Mouse (Mus musculus) 416B (cell line): ENCODE results near the gene Pkn1.
A peak's percentile ranks its signal among the peaks of the same experiment; 100 is the strongest.

Experiments used
- DNase-seq: peaks from one replicate; pipeline ENCODE4 v3.0.0; 2011; ENCODE audit warnings: low read depth

The Pkn1 gene

DNA sequence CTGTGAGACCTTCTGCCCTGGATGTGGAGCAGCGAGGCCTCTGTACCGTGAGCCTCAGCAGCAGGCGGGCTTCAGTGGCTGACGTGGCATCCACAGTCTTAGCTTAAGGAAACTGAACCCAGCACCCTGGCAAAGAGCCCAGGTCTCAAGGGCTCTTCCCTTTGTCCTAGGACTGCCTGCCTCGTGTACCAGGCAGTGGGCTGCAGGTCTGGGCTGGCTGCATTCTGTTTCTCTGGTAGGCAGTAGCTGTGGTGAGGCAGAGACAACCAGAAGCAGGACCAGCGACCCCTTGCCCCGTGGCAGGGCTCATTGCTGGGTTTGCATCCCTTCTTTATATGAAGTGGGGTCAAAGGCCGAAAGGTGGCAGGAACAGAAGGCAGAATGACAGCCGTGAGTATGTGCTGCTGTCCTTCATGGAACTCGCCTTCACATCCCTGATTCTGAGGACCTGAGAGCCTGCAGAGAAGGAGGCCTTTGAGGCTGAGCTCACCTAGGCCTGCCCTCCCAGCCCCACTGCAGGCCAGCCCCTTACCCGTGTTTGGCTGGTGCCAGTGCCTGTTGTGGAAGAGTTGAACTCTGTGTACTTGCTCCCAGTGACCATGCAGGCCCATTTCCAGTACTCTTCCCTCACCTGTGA lies 24.6 kb upstream of the Pkn1 start:
- DNase-seq: peak; percentile 21

DNA sequence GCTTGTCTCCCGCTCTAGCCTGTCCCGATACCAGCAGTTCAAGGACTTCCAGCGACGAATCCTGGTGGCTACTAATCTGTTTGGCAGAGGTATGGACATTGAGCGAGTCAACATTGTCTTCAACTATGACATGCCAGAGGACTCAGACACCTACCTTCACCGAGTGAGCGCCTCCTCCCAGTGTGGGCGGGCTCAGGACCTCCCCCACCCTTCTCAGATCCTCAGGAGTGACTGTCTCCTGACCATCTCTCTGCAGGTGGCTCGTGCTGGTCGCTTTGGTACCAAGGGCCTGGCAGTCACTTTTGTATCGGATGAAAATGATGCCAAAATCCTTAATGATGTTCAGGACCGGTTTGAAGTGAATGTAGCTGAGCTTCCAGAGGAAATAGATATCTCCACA lies 23.7 kb upstream of the Pkn1 start:
- no peak for DNase-seq

DNA sequence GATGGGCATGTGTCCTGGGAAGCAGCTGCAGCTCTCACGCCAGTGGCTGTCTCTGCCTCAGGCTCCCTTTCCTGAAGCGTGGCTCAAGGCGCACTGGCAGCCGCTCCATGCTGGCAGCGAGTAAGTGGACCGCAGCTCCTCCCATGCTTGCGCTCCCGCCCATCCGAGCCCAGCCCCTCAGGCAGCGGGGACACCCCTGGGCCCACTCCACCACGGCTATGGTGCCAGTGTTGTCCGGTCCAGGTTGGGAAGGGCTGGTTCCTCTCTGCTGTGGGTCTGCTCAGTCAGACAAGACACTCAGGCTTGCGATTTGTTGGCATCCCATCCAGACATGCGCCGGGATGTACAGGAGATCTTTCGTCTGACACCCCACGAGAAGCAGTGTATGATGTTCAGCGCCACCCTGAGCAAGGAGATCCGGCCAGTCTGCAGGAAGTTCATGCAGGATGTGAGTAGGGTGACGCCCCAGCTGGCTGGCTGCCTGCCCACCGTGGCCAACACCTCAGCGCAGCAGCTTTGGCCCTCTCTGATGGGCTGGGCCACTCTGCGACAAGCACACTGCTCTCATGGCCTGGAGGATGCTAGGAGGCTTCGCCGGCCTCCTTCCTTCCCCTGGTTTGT lies 22.5 kb upstream of the Pkn1 start:
- peak; percentile 52 for DNase-seq

DNA sequence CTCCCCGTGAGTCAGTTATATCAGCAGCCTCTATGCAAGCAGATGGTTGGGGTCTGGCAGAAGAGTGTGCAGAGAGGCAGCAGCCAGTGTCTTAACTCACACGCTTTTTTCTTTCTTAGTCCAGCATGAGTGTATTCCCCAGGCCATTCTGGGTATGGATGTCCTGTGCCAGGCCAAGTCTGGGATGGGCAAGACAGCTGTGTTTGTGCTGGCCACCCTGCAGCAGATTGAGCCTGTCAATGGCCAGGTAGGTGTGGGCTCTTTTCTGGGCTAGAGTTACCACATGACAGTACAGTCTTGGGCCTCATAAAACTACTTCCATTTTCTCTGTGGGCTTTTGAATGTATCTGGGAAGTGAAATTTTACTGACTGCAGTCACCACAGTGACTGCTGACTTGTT lies 20.7 kb upstream of the Pkn1 start:
- no peak for DNase-seq

DNA sequence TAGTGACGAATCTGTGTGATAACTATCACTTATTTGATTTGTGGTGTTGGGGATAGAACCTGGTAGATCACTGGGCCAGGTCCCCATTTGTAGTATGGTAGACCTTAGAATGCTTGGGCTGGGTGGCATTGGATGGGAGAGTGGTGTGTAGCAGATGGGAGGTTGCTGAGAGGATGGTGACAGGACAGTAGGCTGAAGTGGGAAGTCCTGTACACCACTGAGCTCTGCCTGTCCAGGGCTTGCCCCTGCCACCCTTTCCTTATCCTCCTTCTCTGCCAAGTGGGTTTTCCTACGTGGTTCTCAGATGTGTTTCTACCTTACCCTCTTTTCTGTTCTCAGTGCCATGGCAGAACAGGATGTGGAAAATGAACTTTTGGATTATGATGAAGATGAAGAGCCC lies 20.1 kb upstream of the Pkn1 start:
- DNase-seq: no peak

DNA sequence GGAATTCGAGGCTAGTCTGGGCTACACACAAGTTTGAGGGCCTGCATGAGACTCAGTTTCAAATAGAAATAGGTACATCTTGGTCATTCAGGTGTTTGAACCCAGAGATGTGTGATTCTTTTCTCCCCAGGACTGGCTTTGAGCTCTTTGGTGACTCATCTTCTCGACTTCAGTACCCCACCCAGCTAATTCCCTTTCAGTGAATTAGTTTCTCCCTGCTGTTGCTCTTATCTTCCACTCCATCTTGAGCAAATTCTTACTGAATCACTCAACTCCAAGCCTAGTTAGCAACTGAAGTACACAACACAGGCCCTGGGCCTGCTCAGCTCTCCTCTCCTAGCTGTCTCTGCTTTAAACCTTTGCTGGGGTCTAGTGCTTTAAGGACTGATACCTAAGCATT lies 17.6 kb upstream of the Pkn1 start:
- DNase-seq: peak; percentile 73

DNA sequence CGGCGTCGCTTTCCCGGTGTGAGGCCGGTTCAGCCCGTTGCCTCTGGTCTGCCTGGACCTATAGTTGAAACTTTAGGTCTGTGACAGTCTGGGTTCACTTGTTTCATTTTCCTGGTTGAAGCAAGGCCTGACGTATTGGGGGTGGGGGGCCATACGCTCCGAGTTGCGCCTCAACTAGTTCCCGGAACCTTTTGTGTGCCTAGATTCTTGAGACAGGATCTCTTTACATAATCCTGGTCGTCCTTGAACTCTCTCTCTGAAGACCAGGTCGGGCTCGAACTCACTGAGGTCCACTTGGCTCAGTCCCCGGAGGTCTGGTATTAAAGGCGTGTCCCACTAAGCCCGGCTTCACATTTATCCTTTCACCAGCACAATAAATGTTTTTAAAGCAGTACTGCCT lies 16.8 kb upstream of the Pkn1 start:
- DNase-seq: peak; percentile 46

DNA sequence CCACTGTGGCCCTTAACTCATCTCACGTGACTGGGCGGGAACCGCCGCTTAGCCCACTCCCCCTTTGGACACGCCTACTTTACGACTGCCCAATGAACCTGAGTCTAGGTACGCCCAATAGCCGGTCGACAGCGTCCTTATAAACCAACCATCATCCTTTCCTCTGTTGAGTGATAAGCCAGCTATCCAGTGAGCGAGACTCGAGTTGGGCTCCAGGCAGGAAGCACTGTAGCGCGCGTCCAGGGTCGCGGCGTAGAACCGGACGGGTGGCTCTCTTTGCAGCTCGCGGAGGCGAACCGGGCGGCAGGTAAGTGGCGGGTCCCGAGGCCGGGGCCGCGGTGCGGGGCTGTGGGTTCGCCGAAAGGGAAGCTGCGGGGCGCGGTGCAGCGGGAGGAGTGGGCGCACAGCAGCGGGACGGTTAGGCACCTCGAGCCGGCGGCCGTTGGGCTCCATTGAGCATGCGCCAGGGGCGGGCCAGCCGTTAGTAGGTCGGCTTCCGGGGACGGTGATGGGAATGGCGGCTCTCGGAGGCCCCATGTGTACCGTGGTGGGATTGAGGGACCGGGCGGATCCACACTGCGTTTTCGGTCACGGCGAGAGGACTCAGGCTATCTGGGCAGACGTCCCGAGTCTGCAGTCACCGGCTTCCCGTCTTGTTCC lies 16.2 kb upstream of the Pkn1 start, which contains the start of gene Ddx39:
Gene Ddx39, plus strand, starts transcription at position 147 of the 660 bp plus-strand sequence.
- peak; percentile 100 for DNase-seq

DNA sequence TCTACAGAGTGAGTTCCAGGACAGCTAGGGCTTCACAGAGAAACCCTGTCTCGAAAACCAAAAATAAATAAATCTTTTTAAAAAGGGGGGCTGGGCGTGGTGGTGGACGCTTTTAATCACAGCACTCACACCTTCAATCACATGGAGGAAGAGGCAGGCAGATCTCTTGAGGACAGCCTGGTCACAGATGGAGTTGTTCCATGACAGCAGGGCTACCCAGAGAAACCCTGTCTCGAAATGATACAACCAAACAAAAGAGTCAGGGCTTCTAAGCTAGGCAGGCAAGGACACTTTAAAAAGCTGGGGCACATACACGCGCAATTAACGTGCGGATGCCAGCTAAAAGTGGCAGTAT lies 15.7 kb upstream of the Pkn1 start:
- no peak for DNase-seq

DNA sequence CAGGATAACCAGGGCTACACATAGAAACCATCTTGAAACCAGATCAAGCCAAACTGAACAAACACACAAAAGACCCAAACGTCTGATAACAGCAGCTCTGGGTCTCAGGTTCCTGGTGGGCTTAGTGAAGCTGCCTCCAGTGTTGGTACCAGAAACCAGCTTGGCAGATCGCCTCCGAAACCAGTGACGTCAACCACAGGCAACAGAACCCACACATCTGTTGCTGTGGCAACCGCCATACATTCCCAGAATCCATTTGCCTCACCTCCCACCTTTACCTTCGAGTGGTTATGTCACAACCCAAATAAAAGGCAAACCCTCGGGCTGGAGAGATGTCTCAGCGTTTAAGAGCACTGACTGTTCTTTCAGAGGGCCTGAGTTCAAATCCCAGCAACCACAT lies 8.6 kb upstream of the Pkn1 start:
- DNase-seq: no peak

DNA sequence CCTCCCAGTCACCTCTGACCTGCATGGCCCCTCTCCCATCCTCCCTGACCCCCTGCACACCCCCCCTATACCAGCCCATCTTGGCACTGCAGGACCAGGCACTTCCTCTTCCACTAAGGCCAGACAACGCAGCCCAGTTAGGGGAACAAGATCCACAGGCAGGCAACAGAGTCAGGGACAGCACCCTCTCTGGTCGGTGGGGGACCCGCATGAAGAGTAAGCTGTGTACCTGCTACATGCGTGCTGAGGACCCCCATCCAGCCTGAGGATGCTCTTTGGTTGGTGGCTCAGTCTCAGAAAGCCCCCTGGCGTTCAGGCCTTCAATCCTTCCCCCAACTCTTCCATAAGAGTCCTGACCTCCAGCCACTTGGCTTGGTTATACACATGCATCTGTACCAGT lies 7.4 kb upstream of the Pkn1 start:
- DNase-seq: no peak

DNA sequence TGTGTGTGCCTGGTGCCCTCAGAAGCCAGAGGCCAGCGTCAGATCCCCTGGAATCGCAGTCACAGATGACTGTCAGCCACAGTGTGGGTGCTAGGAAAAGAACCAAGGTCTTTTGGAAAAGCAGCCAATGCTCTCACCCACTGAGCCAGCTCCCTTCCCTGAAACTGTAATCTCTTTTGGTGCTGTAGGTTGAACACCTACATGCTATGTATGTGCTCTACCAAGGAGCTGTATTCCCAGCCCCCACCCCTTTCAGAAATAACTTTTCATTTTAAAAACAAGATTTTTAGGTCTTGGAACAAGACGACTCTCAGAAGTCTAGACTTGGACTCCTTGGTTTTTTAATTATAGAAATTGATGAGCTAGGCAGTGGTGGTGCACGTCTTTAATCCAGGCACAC lies 4.4 kb upstream of the Pkn1 start:
- DNase-seq: no peak

DNA sequence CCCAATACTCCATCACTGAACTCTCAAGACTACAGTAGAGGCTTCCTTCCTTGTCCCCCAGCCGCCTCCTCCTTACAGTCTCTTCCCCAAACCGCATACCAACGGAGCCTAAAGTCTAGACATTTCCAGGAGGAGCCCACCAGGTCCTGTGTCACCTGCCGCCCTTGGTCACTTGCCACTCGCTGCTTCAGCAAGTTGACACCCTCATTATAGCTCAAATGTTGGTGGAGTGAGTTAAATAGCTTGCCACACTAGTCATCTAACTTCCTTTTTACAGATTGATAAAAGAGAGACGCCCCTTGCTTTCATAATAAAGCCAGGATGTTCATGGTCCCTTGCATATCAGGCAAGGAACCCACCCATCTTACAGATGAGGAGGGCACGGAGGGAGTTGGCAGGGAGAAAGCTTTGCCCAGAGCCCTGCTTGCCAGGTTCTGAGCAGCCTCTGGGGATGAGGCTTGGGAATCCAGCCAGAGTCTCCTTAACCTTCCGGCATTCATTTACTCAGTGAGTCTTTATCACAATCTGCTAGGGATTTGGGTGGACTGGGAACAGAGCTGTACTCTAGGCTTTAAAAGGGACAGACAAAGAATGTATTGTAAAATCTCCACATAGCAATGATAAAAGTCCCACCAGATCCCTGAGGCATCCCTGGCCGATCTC lies 1.6 kb upstream of the Pkn1 start:
- no peak for DNase-seq

DNA sequence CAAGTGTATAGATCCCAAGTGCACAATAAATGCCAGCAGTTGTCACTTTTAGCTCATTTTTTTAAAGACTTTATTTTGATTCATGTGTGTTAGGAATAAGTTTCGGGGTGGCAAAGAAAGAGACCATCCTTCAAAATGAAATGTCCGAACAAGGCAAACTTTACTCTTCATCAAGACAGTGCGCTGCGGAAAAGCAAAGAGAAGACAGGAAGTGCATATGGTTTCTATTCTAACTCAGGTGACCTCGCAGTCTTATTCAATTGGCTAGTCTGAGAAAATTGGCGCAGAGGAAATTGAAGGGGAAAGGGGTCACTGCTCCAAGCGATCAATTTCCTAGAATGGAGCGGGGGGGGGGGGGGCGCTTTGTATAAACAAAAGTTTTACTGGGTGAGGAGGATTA lies 587 bp upstream of the Pkn1 start:
- DNase-seq: peak; percentile 76

DNA sequence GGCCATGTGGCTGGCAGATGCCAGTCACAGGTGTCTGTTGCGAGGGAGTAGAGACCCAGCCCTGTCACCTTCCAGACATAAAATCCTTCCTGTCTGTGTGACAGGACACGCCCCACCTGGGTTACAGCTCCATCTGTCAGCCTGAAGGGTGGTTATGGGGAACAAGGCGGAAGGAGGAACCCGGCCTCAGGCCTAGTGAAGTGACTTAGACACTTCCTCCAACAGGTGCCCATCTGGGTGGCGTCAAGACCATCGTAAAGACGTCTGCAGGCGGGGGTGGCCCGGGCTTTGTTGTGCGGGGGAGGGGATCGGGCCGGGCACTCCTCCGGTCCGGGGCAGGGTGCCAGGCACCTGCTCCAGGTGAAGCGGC lies 703 bp downstream of the Pkn1 start:
- peak; percentile 69 for DNase-seq

DNA sequence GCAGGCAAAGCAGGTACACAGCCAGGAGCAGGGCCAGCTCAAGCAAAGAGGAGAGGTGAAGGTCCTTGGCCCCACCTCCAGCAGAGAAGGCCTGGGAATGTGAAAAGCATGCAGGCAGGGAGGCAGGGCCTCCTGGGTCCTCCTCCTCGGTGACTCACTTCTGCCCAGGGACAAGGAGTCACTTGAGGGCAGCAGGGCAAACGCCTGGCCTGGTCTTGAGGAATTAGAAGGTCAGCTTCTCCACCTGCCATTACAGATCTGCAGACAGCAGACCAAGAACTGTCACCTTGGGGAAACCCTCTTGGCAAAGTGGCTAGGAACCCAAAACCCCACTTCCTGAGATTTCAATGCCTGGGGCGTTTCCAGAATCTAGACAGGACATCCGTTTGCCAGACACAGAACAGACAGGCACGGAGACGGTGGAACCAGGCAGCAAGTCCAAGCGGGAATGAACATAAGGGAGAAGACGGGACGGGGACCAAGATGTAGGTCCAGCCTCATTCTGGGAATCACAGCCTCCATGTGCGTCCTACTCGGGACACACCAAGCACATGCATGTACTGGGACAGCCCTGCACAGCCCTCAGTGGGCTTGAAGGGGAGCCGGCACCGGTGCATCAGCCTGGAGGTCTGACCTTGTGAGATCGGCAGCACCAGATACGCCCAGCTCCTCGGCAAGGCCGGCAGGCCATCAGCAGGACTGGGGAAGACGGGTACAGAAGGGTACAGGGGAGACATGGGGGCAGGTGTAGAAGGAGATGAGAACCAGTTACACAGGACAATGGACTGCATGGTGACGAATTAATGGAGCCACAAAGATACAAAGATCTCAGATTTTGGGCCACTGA lies 1.4 kb downstream of the Pkn1 start:
- DNase-seq: peak; percentile 79

DNA sequence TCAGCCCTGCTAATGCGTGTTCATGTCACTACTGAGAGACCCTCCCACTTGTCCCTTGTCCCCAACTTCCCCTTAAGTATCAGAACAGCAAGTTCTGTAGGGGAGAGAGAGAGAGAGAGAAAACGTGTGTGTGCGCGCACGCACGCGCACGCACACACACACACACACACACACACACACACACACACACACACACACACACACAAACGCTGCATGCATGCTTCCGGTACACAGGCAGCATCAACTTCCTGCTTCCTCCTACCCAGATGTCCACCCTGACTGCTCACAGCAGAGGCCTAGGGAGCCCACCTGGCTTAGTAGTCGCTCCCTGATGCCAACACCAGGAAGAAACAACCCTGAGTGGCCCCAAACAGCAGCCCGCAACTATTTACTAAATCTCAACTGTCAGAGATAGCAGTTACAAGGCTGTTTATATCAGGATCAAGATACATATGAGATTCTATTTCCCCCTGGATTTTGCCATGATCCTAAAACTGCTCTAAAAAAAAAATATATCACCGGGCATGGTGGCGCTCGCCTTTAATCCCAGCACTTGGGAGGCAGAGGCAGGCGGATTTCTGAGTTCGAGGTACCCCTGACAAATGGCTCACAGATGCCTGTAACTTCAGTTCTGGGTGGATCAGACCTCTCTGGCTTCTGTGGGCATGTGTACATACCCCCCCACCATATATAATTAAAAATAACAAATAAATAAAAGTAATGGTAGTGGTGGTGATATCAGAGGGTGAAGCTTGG lies 3.5 kb downstream of the Pkn1 start:
- DNase-seq: peak; percentile 69

DNA sequence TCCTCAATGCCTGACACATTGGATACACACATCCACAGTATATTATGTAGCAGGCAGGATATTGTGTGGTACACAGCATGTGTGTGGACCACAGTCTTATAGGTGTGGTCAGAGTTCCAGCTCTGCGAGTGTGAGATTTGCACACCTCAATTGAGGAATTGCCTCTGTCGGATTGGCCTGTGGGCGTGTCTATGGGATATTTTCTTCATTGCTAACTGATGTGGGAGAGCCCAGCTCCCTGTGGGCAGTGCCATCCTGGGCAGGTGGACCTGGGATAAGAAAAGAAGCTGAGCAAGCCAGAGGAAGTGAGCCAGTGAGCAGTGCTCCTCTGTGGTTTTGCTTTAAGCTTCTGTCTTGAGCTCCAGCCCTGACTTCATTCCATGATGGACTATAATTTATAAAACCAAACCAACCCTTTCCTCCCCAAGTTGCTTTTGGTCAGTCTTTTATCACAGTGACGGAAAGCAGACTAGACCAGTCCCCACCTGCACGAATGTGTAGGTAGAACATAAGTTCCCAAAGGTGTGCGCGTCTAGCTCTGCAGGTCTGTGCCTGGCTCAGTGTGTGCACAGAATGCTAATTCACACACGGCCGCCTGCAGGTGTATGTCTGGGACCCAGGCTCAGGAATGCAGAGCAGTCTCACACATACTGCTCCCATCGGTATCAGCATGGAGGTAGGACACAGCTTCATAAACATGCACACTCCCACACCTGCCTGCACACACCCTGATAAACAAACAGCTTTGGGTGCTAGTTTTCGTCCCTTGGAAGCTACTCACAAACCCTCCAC lies 4.4 kb downstream of the Pkn1 start:
- DNase-seq: peak; percentile 27

DNA sequence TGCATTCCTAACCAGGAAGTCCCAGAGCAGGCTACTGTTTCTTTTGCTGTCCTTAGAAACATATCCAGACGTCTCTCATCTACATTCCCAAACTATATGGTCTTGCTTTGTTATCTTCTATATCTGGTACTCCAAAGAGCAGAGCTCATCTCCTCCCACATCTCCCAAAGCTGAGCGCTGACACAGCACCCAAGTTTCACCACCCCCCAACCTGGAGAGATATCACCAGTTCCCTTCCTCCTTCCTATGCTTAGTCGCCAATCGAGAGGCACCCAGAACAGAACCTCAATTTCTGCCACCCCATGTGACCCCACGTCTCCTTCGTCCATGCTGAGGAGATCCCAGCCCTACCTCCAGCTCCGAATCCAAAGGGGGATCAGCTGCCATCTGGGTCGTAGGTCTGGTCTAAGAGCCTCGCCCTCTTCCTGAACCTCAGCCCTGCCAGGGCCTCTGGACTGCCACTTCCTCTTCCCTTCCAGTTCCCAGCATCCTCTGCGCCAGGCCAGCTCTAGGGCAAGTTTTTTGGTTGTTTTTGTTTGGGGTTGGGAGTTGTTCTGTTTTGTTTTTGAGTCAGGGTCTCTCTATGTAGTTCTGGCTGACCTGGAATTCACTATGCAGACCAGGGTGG lies 5.3 kb downstream of the Pkn1 start:
- DNase-seq: peak; percentile 52

DNA sequence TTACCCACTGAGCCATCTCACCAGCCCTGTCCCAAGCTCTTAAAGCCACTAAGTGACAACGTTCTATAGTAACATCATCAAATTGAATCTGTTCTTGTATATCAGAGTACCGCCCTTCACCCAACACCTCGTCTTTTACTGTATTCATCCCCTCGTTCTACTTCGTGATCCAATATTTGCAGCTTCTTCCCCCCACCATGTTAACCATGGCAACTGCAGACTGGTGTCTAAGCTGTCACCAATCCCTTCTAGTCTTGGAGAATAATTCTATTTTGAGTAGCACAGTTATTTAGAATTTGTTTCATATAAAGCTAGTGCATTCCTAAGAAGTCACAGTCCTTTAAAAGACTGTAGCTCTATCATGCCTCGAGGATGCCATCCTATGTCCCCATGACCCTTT lies 9.7 kb downstream of the Pkn1 start:
- DNase-seq: no peak
